Mouse (Mus musculus): ENCODE data around the gene Foxi2. TPM values are rescaled to one million over a fixed set of nuclear protein-coding genes. Genes with fewer than 3 reads are reported as not detected.

The Foxi2 gene
- polyA plus RNA-seq, 1 experiment: not detected

- H3K79me3 ChIP-seq (ENCODE audit: low read depth): no peaks in the 10 kb centered on the region
- H3K4me3 ChIP-seq (ENCODE audit: insufficient read depth, poor library complexity, severe bottlenecking): no peak overlapping the region
- TF ChIP-seq CEBPB (IDR thresholded peaks at IDR 0.05; ENCODE audit: low read depth) (no peak), CTCF (IDR thresholded peaks at IDR 0.05; ENCODE audit: control insufficient read depth, insufficient read depth, insufficient read length) (no peak), MYOG (IDR thresholded peaks at IDR 0.05; ENCODE audit: control insufficient read depth, extremely low read depth, insufficient read length) (no peak), MAX (IDR thresholded peaks at IDR 0.05) (no peak), USF1 (IDR thresholded peaks at IDR 0.05; ENCODE audit: low read depth) (no peak), MYOD1 (IDR thresholded peaks at IDR 0.05; ENCODE audit: control insufficient read depth, insufficient read length, low read depth) (no peak), FOSL1 (IDR thresholded peaks at IDR 0.05; ENCODE audit: insufficient read depth, low read length, poor library complexity, severe bottlenecking) (no peak)
- H3K27me3 ChIP-seq (ENCODE audit: control insufficient read depth, insufficient read depth, insufficient read length): peaks cover 4% of the 10 kb centered on the region
- H3K79me2 ChIP-seq (ENCODE audit: control insufficient read depth, insufficient read depth): no peaks in the 10 kb centered on the region
- no peaks in the 10 kb centered on the region for H3K36me3 ChIP-seq (ENCODE audit: control insufficient read depth, insufficient read depth)
- no peak overlapping the region for H3ac ChIP-seq (ENCODE audit: control insufficient read depth, insufficient read length, low read depth)
Measured at GRCm38 (mm10) chr7:135389039-135389438, 21.1 kb upstream of the Foxi2 start.

- Histone ChIP-seq H3K36me3 (ENCODE audit: control insufficient read depth, insufficient read depth) (no peaks in the 10 kb centered on the region), H3K4me3 (ENCODE audit: insufficient read depth, poor library complexity, severe bottlenecking) (no peak overlapping the region), H3K79me2 (ENCODE audit: control insufficient read depth, insufficient read depth) (no peaks in the 10 kb centered on the region), H3K79me3 (ENCODE audit: low read depth) (no peaks in the 10 kb centered on the region), H3ac (ENCODE audit: control insufficient read depth, insufficient read length, low read depth) (no peak overlapping the region), H3K27me3 (ENCODE audit: control insufficient read depth, insufficient read depth, insufficient read length) (peaks cover 4% of the 10 kb centered on the region)
- no peak for TF ChIP-seq FOSL1 (IDR thresholded peaks at IDR 0.05; ENCODE audit: insufficient read depth, low read length, poor library complexity, severe bottlenecking)
- no peak for TF ChIP-seq USF1 (IDR thresholded peaks at IDR 0.05; ENCODE audit: low read depth)
- no peak for TF ChIP-seq CTCF (IDR thresholded peaks at IDR 0.05; ENCODE audit: control insufficient read depth, insufficient read depth, insufficient read length)
- TF ChIP-seq MYOD1 (IDR thresholded peaks at IDR 0.05; ENCODE audit: control insufficient read depth, insufficient read length, low read depth): no peak
- TF ChIP-seq MYOG (IDR thresholded peaks at IDR 0.05; ENCODE audit: control insufficient read depth, extremely low read depth, insufficient read length): no peak
- no peak for TF ChIP-seq CEBPB (IDR thresholded peaks at IDR 0.05; ENCODE audit: low read depth)
- TF ChIP-seq MAX (IDR thresholded peaks at IDR 0.05): no peak
Measured at GRCm38 (mm10) chr7:135392949-135393542, 17.1 kb upstream of the Foxi2 start.

GRCm38 (mm10) chr7:135394436-135394835 is 15.7 kb upstream of the Foxi2 start:
- Histone ChIP-seq H3K27me3 (ENCODE audit: control insufficient read depth, insufficient read depth, insufficient read length) (peaks cover 4% of the 10 kb centered on the region), H3ac (ENCODE audit: control insufficient read depth, insufficient read length, low read depth) (no peak overlapping the region), H3K79me2 (ENCODE audit: control insufficient read depth, insufficient read depth) (no peaks in the 10 kb centered on the region), H3K36me3 (ENCODE audit: control insufficient read depth, insufficient read depth) (no peaks in the 10 kb centered on the region), H3K4me3 (ENCODE audit: insufficient read depth, poor library complexity, severe bottlenecking) (no peak overlapping the region), H3K79me3 (ENCODE audit: low read depth) (no peaks in the 10 kb centered on the region)
- TF ChIP-seq MYOD1 (IDR thresholded peaks at IDR 0.05; ENCODE audit: control insufficient read depth, insufficient read length, low read depth) (no peak), FOSL1 (IDR thresholded peaks at IDR 0.05; ENCODE audit: insufficient read depth, low read length, poor library complexity, severe bottlenecking) (no peak), CTCF (IDR thresholded peaks at IDR 0.05; ENCODE audit: control insufficient read depth, insufficient read depth, insufficient read length) (no peak), CEBPB (IDR thresholded peaks at IDR 0.05; ENCODE audit: low read depth) (no peak), USF1 (IDR thresholded peaks at IDR 0.05; ENCODE audit: low read depth) (no peak)

GRCm38 (mm10) chr7:135395242-135395641 is 14.9 kb upstream of the Foxi2 start:
- no peak overlapping the region for H3K4me3 ChIP-seq (ENCODE audit: insufficient read depth, poor library complexity, severe bottlenecking)
- no peaks in the 10 kb centered on the region for H3K79me2 ChIP-seq (ENCODE audit: control insufficient read depth, insufficient read depth)
- H3K79me3 ChIP-seq (ENCODE audit: low read depth): no peaks in the 10 kb centered on the region

GRCm38 (mm10) chr7:135397096-135397495 is 13.0 kb upstream of the Foxi2 start:
- no peaks in the 10 kb centered on the region for H3K36me3 ChIP-seq (ENCODE audit: control insufficient read depth, insufficient read depth)
- H3K4me3 ChIP-seq (ENCODE audit: insufficient read depth, poor library complexity, severe bottlenecking): no peak overlapping the region
- H3K79me2 ChIP-seq (ENCODE audit: control insufficient read depth, insufficient read depth): no peaks in the 10 kb centered on the region
- H3K79me3 ChIP-seq (ENCODE audit: low read depth): no peaks in the 10 kb centered on the region
- peaks cover 4% of the 10 kb centered on the region for H3K27me3 ChIP-seq (ENCODE audit: control insufficient read depth, insufficient read depth, insufficient read length)
- H3ac ChIP-seq (ENCODE audit: control insufficient read depth, insufficient read length, low read depth): no peak overlapping the region
- no peak for TF ChIP-seq CTCF (IDR thresholded peaks at IDR 0.05; ENCODE audit: control insufficient read depth, insufficient read depth, insufficient read length)
- TF ChIP-seq MYOG (IDR thresholded peaks at IDR 0.05; ENCODE audit: control insufficient read depth, extremely low read depth, insufficient read length): no peak
- no peak for TF ChIP-seq MYOD1 (IDR thresholded peaks at IDR 0.05; ENCODE audit: control insufficient read depth, insufficient read length, low read depth)
- TF ChIP-seq CEBPB (IDR thresholded peaks at IDR 0.05; ENCODE audit: low read depth): no peak
- no peak for TF ChIP-seq USF1 (IDR thresholded peaks at IDR 0.05; ENCODE audit: low read depth)
- no peak for TF ChIP-seq MAX (IDR thresholded peaks at IDR 0.05)
- TF ChIP-seq FOSL1 (IDR thresholded peaks at IDR 0.05; ENCODE audit: insufficient read depth, low read length, poor library complexity, severe bottlenecking): no peak

More at GRCm38 (mm10) chr7:135395242-135395641, 14.9 kb upstream of the Foxi2 start:
- H3K27me3 ChIP-seq (ENCODE audit: control insufficient read depth, insufficient read depth, insufficient read length): peaks cover 4% of the 10 kb centered on the region
- H3K36me3 ChIP-seq (ENCODE audit: control insufficient read depth, insufficient read depth): no peaks in the 10 kb centered on the region
- no peak for TF ChIP-seq CEBPB (IDR thresholded peaks at IDR 0.05; ENCODE audit: low read depth)
- TF ChIP-seq CTCF (IDR thresholded peaks at IDR 0.05; ENCODE audit: control insufficient read depth, insufficient read depth, insufficient read length): no peak
- no peak for TF ChIP-seq USF1 (IDR thresholded peaks at IDR 0.05; ENCODE audit: low read depth)
- no peak for TF ChIP-seq MYOG (IDR thresholded peaks at IDR 0.05; ENCODE audit: control insufficient read depth, extremely low read depth, insufficient read length)
- TF ChIP-seq MYOD1 (IDR thresholded peaks at IDR 0.05; ENCODE audit: control insufficient read depth, insufficient read length, low read depth): no peak
- TF ChIP-seq MAX (IDR thresholded peaks at IDR 0.05): no peak
- TF ChIP-seq FOSL1 (IDR thresholded peaks at IDR 0.05; ENCODE audit: insufficient read depth, low read length, poor library complexity, severe bottlenecking): no peak
- no peak overlapping the region for H3ac ChIP-seq (ENCODE audit: control insufficient read depth, insufficient read length, low read depth)

All from C2C12 (cell line).